Mouse (Mus musculus): Measurements from ENCODE around the gene Trio. TPM values are rescaled to one million over a fixed set of nuclear protein-coding genes. Genes with fewer than 3 reads are reported as not detected.

Gene Trio
- polyA plus RNA-seq, 1 experiment from 2014 or later, result 2.8 TPM

GRCm38 (mm10) chr15:27892029-27892428, 133.6 kb downstream of the Trio start:
- no peak for ATAC-seq (ENCODE audit: insufficient read depth)
- WGBS (ENCODE audit: insufficient replicate concordance), result 64% methylated on average over 5 of the region's 5 CpGs

GRCm38 (mm10) chr15:27890666-27891065, 135.0 kb downstream of the Trio start:
- Histone ChIP-seq H3K27ac (replicated peaks) (no peak overlapping the region), H3K4me1 (replicated peaks) (0 out of 2 replicates have a peak, but pooled peaks cover 4% of the 10 kb centered on the region), H3K27me3 (no peaks in the 10 kb centered on the region), H3K4me2 (no peak overlapping the region), H3K36me3 (replicated peaks) (no peaks in the 10 kb centered on the region), H3K4me3 (replicated peaks) (no peak overlapping the region), H3K9ac (no peak overlapping the region), H3K9me3 (replicated peaks) (no peaks in the 10 kb centered on the region)
- ATAC-seq (ENCODE audit: insufficient read depth), result no peak
- whole genome bisulfite sequencing (ENCODE audit: insufficient replicate concordance), result 70% methylated on average over 5 of the region's 5 CpGs

More at GRCm38 (mm10) chr15:27892029-27892428, 133.6 kb downstream of the Trio start:
- no peaks in the 10 kb centered on the region for H3K27me3 ChIP-seq
- 0 out of 2 replicates have a peak, but pooled peaks cover 3% of the 10 kb centered on the region for H3K4me1 ChIP-seq (replicated peaks)
- H3K4me3 ChIP-seq (replicated peaks), result no peak overlapping the region
- no peaks in the 10 kb centered on the region for H3K9me3 ChIP-seq (replicated peaks)
- H3K36me3 ChIP-seq (replicated peaks), result no peaks in the 10 kb centered on the region
- no peak overlapping the region for H3K4me2 ChIP-seq
- no peak overlapping the region for H3K9ac ChIP-seq
- no peak overlapping the region for H3K27ac ChIP-seq (replicated peaks)

- no peak overlapping the region for H3K4me3 ChIP-seq (replicated peaks)
- H3K36me3 ChIP-seq (replicated peaks), result no peaks in the 10 kb centered on the region
- peaks cover 4% of the 10 kb centered on the region; the same call in 1 of the 2 replicates for H3K4me1 ChIP-seq (replicated peaks)
- no peak overlapping the region for H3K9ac ChIP-seq
- no peak for ATAC-seq (ENCODE audit: insufficient read depth)
- H3K27me3 ChIP-seq, result no peaks in the 10 kb centered on the region
- H3K4me2 ChIP-seq, result no peak overlapping the region
- H3K27ac ChIP-seq (replicated peaks), result no peak overlapping the region
- H3K9me3 ChIP-seq (replicated peaks), result no peaks in the 10 kb centered on the region
- 73% methylated on average over 13 of the region's 13 CpGs for WGBS (ENCODE audit: insufficient replicate concordance)
Measured at GRCm38 (mm10) chr15:27888153-27888552, 137.5 kb downstream of the Trio start.

GRCm38 (mm10) chr15:27886992-27887391, 138.7 kb downstream of the Trio start:
- Histone ChIP-seq H3K4me1 (replicated peaks) (peaks cover 4% of the 10 kb centered on the region; the same call in 1 of the 2 replicates), H3K4me2 (no peak overlapping the region), H3K4me3 (replicated peaks) (no peak overlapping the region), H3K9me3 (replicated peaks) (no peaks in the 10 kb centered on the region), H3K9ac (no peak overlapping the region), H3K27ac (replicated peaks) (no peak overlapping the region), H3K36me3 (replicated peaks) (no peaks in the 10 kb centered on the region), H3K27me3 (no peaks in the 10 kb centered on the region)
- 28% methylated on average over 6 of the region's 6 CpGs for WGBS (ENCODE audit: insufficient replicate concordance)
- no peak for ATAC-seq (ENCODE audit: insufficient read depth)

- Histone ChIP-seq H3K4me2 (no peak overlapping the region), H3K4me1 (replicated peaks) (peaks cover 4% of the 10 kb centered on the region; the same call in 1 of the 2 replicates), H3K9ac (no peak overlapping the region), H3K4me3 (replicated peaks) (no peak overlapping the region), H3K27ac (replicated peaks) (no peak overlapping the region), H3K27me3 (no peaks in the 10 kb centered on the region), H3K9me3 (replicated peaks) (no peaks in the 10 kb centered on the region), H3K36me3 (replicated peaks) (no peaks in the 10 kb centered on the region)
- 63% methylated on average over 17 of the region's 17 CpGs for WGBS (ENCODE audit: insufficient replicate concordance)
- peak; percentile 42; the same call in 1 of the 2 replicates for ATAC-seq (ENCODE audit: insufficient read depth)
Measured at GRCm38 (mm10) chr15:27884347-27885250, 141.0 kb downstream of the Trio start.

- H3K4me2 ChIP-seq, result no peak overlapping the region
- peaks cover 4% of the 10 kb centered on the region; the same call in 1 of the 2 replicates for H3K4me1 ChIP-seq (replicated peaks)
- no peak overlapping the region for H3K9ac ChIP-seq
- no peak overlapping the region for H3K27ac ChIP-seq (replicated peaks)
- no peaks in the 10 kb centered on the region for H3K9me3 ChIP-seq (replicated peaks)
- no peak overlapping the region for H3K4me3 ChIP-seq (replicated peaks)
- no peak for ATAC-seq (ENCODE audit: insufficient read depth)
- no peaks in the 10 kb centered on the region for H3K36me3 ChIP-seq (replicated peaks)
- WGBS (ENCODE audit: insufficient replicate concordance), result 64% methylated on average over 3 of the region's 3 CpGs
- H3K27me3 ChIP-seq, result no peaks in the 10 kb centered on the region
Measured at GRCm38 (mm10) chr15:27883881-27884280, 141.8 kb downstream of the Trio start.

- ATAC-seq (ENCODE audit: insufficient read depth), result no peak
- H3K4me3 ChIP-seq (replicated peaks), result no peak overlapping the region
- no peak overlapping the region for H3K4me2 ChIP-seq
- no peaks in the 10 kb centered on the region for H3K36me3 ChIP-seq (replicated peaks)
- no peaks in the 10 kb centered on the region for H3K9me3 ChIP-seq (replicated peaks)
- H3K4me1 ChIP-seq (replicated peaks), result peaks cover 4% of the 10 kb centered on the region; the same call in 1 of the 2 replicates
- no peak overlapping the region for H3K27ac ChIP-seq (replicated peaks)
- no peak overlapping the region for H3K9ac ChIP-seq
- 67% methylated on average over 14 of the region's 14 CpGs for WGBS (ENCODE audit: insufficient replicate concordance)
- H3K27me3 ChIP-seq, result no peaks in the 10 kb centered on the region
Measured at GRCm38 (mm10) chr15:27882898-27883297, 142.8 kb downstream of the Trio start.

- H3K9ac ChIP-seq, result no peak overlapping the region
- H3K9me3 ChIP-seq (replicated peaks), result no peaks in the 10 kb centered on the region
- no peaks in the 10 kb centered on the region for H3K27me3 ChIP-seq
- H3K36me3 ChIP-seq (replicated peaks), result no peaks in the 10 kb centered on the region
- ATAC-seq (ENCODE audit: insufficient read depth), result peak; percentile 44; the same call in 1 of the 2 replicates
- peaks cover 6% of the 10 kb centered on the region; the same call in 1 of the 2 replicates for H3K4me1 ChIP-seq (replicated peaks)
- H3K27ac ChIP-seq (replicated peaks), result no peak overlapping the region
- WGBS (ENCODE audit: insufficient replicate concordance), result 65% methylated on average over 7 of the region's 7 CpGs
- H3K4me3 ChIP-seq (replicated peaks), result no peak overlapping the region
- no peak overlapping the region for H3K4me2 ChIP-seq
Measured at GRCm38 (mm10) chr15:27877831-27878230, 147.8 kb downstream of the Trio start.

- Histone ChIP-seq H3K4me2 (0 out of 2 replicates have a peak overlapping the region, but pooled peaks have one; percentile 8), H3K36me3 (replicated peaks) (no peaks in the 10 kb centered on the region), H3K27ac (replicated peaks) (no peak overlapping the region), H3K27me3 (no peaks in the 10 kb centered on the region), H3K9ac (no peak overlapping the region), H3K9me3 (replicated peaks) (no peaks in the 10 kb centered on the region), H3K4me3 (replicated peaks) (no peak overlapping the region), H3K4me1 (replicated peaks) (peaks cover 19% of the 10 kb centered on the region)
- 35% methylated on average over 10 of the region's 10 CpGs for WGBS (ENCODE audit: insufficient replicate concordance)
- ATAC-seq (ENCODE audit: insufficient read depth), result no peak
Measured at GRCm38 (mm10) chr15:27876327-27876726, 149.3 kb downstream of the Trio start.

- WGBS (ENCODE audit: insufficient replicate concordance), result 57% methylated on average over 9 of the region's 9 CpGs
- Histone ChIP-seq H3K4me3 (replicated peaks) (no peak overlapping the region), H3K27me3 (no peaks in the 10 kb centered on the region), H3K9me3 (replicated peaks) (no peaks in the 10 kb centered on the region), H3K27ac (replicated peaks) (no peak overlapping the region), H3K4me2 (no peak overlapping the region), H3K4me1 (replicated peaks) (peaks cover 23% of the 10 kb centered on the region), H3K9ac (no peak overlapping the region), H3K36me3 (replicated peaks) (no peaks in the 10 kb centered on the region)
- no peak for ATAC-seq (ENCODE audit: insufficient read depth)
Measured at GRCm38 (mm10) chr15:27875753-27876152, 149.9 kb downstream of the Trio start.

- ATAC-seq (ENCODE audit: insufficient read depth), result no peak
- Histone ChIP-seq H3K4me2 (0 out of 2 replicates have a peak overlapping the region, but pooled peaks have one; percentile 1), H3K9me3 (replicated peaks) (no peaks in the 10 kb centered on the region), H3K27me3 (no peaks in the 10 kb centered on the region), H3K4me3 (replicated peaks) (no peak overlapping the region), H3K27ac (replicated peaks) (no peak overlapping the region), H3K9ac (no peak overlapping the region), H3K4me1 (replicated peaks) (peaks cover 24% of the 10 kb centered on the region), H3K36me3 (replicated peaks) (no peaks in the 10 kb centered on the region)
- WGBS (ENCODE audit: insufficient replicate concordance), result 45% methylated on average over 16 of the region's 16 CpGs
Measured at GRCm38 (mm10) chr15:27873747-27874320, 151.8 kb downstream of the Trio start.

Measured in liver, embryonic 15.5 days (tissue).